Mouse (Mus musculus) erythroblast, embryonic 14.5 days (primary cell): ENCODE results near the gene Kcns3.

Experiments
- GATA1 ChIP-seq: IDR thresholded peaks from 2 replicates; pipeline ENCODE4 v1.6.1; 2012; ENCODE audit warnings: low read length, inconsistent platforms, mixed read lengths
- TAL1 ChIP-seq: IDR thresholded peaks from 3 replicates; pipeline ENCODE4 v1.6.1; 2012; ENCODE audit warnings: low read length, inconsistent platforms, mixed read lengths

- TF ChIP-seq GATA1: no peak
- no peak for TF ChIP-seq TAL1
These were observed 47.7 kb upstream of the Kcns3 start for GRCm38 (mm10) chr12:11198551-11198950.
